Mouse (Mus musculus) forebrain, postnatal 0 days (tissue): ENCODE results near the gene Trpm3. TPM values are rescaled to one million over a fixed set of nuclear protein-coding genes. Genes with fewer than 3 reads are reported as not detected.

Source experiments
- ATAC-seq: fragments of 200-750 bp; cut with Nextera tagmentation; 2 replicates; pipeline ENCODE4 v1.8.0; 2017; ENCODE audit warnings: mild to moderate bottlenecking, moderate library complexity
- DNase-seq: peaks from one replicate; pipeline ENCODE4 v3.0.0-alpha.2; 2015
- H3K27ac ChIP-seq: fragments of 300-500 bp; sonication (generic); 2 replicates; pipeline ENCODE4 v1.5.1; 2014; ENCODE audit warnings: low read depth, mild to moderate bottlenecking, antibody characterized with exemption, low read length, moderate library complexity, mixed read lengths
- H3K27me3 ChIP-seq: fragments of 300-500 bp; sonication (generic); 2 replicates; pipeline ENCODE4 v1.6.1; 2014; ENCODE audit warnings: mild to moderate bottlenecking, low read length, mixed read lengths; ENCODE audit not compliant: insufficient read depth
- H3K36me3 ChIP-seq: fragments of 300-500 bp; sonication (generic); 2 replicates; pipeline ENCODE4 v1.6.1; 2014; ENCODE audit warnings: mild to moderate bottlenecking, moderate library complexity; ENCODE audit not compliant: insufficient read depth
- H3K4me1 ChIP-seq: fragments of 300-500 bp; sonication (generic); 2 replicates; pipeline ENCODE4 v1.6.1; 2014; ENCODE audit warnings: antibody characterized with exemption; ENCODE audit not compliant: insufficient read depth
- H3K4me2 ChIP-seq: fragments of 300-500 bp; sonication (generic); 2 replicates; pipeline ENCODE4 v1.6.1; 2014; ENCODE audit warnings: low read depth, mild to moderate bottlenecking, moderate library complexity
- H3K4me3 ChIP-seq: fragments of 300-500 bp; sonication (generic); 2 replicates; pipeline ENCODE4 v1.5.1; 2014; ENCODE audit warnings: low read depth, low read length, mixed read lengths
- H3K9ac ChIP-seq: fragments of 300-500 bp; sonication (generic); 2 replicates; pipeline ENCODE4 v1.6.1; 2014; ENCODE audit warnings: mild to moderate bottlenecking
- H3K9me3 ChIP-seq: fragments of 300-500 bp; sonication (generic); 2 replicates; pipeline ENCODE4 v1.6.1; 2016; ENCODE audit warnings: low read length
- CTCF ChIP-seq: sonication (generic); IDR thresholded peaks from 2 replicates; pipeline ENCODE4 v1.5.1; 2016; ENCODE audit warnings: antibody characterized with exemption, control low read depth, low read depth
- WGBS: fragments of 180-500 bp; shearing (Covaris S2); extraction: QIAGEN DNeasy Blood & Tissue Kit; methylation state at CpG from one replicate; pipeline ENCODE4 v1.1.7; 2014; 5-methylcytosine and 5-hydroxymethylcytosine counted together
- polyA plus RNA-seq: library from polyadenylated mRNA; unstranded; fragments of >200 nt; fragmentation: Nextera tagmentation; extraction: Ambion mirVana; gene quantifications from 2 replicates; pipeline ENCODE4 v1.2.1, GENCODE M21; 2015
- total RNA-seq: library from RNA; depleted of rRNA; stranded (reverse); fragments of >200 nt; gene quantifications from 2 replicates; pipeline ENCODE4 v1.2.3, GENCODE M21; 2014

Gene Trpm3
- total and polyA plus RNA-seq, 2 experiments from 2014 or later = 25.6 to 39.7 TPM

GRCm38 (mm10) chr19:22249076-22249475 lies 110.2 kb downstream of the Trpm3 start:
- H3K36me3 ChIP-seq = no peaks in the 10 kb centered on the region
- ATAC-seq (no peak), DNase-seq (no peak)
- no peak overlapping the region for H3K4me2 ChIP-seq
- no peak overlapping the region for H3K27ac ChIP-seq
- no peaks in the 10 kb centered on the region for H3K27me3 ChIP-seq
- H3K9ac ChIP-seq = no peak overlapping the region
- H3K4me1 ChIP-seq = no peaks in the 10 kb centered on the region
- no peak for TF ChIP-seq CTCF
- WGBS = 80% methylated on average over 6 of the region's 6 CpGs
- H3K9me3 ChIP-seq = no peaks in the 10 kb centered on the region
- H3K4me3 ChIP-seq = no peak overlapping the region

- Histone ChIP-seq H3K4me2 (no peak overlapping the region), H3K9ac (no peak overlapping the region), H3K4me1 (no peaks in the 10 kb centered on the region), H3K36me3 (no peaks in the 10 kb centered on the region), H3K4me3 (no peak overlapping the region), H3K27me3 (no peaks in the 10 kb centered on the region), H3K27ac (no peak overlapping the region), H3K9me3 (no peaks in the 10 kb centered on the region)
- no peak for ATAC-seq
- 67% methylated on average over 5 of the region's 5 CpGs for WGBS
- peak; percentile 9 for DNase-seq
- TF ChIP-seq CTCF = no peak
Measured at GRCm38 (mm10) chr19:22272916-22273315, 134.1 kb downstream of the Trpm3 start.

- Histone ChIP-seq H3K4me2 (no peak overlapping the region), H3K9me3 (no peaks in the 10 kb centered on the region), H3K36me3 (no peaks in the 10 kb centered on the region), H3K27me3 (no peaks in the 10 kb centered on the region), H3K4me3 (no peak overlapping the region), H3K9ac (no peak overlapping the region), H3K27ac (no peak overlapping the region), H3K4me1 (no peaks in the 10 kb centered on the region)
- 88% methylated on average over 3 of the region's 3 CpGs for WGBS
- ATAC-seq (no peak), DNase-seq (no peak)
- no peak for TF ChIP-seq CTCF
Measured at GRCm38 (mm10) chr19:22284651-22285050, 145.8 kb downstream of the Trpm3 start.

GRCm38 (mm10) chr19:22292671-22293070 lies 153.8 kb downstream of the Trpm3 start:
- H3K4me1 ChIP-seq = no peaks in the 10 kb centered on the region
- 59% methylated on average over 6 of the region's 6 CpGs for WGBS
- H3K27ac ChIP-seq = no peak overlapping the region
- no peak for TF ChIP-seq CTCF
- H3K9me3 ChIP-seq = no peaks in the 10 kb centered on the region
- H3K4me2 ChIP-seq = no peak overlapping the region
- no peak overlapping the region for H3K4me3 ChIP-seq
- no peak overlapping the region for H3K9ac ChIP-seq
- DNase-seq = peak; percentile 16
- ATAC-seq = peak; percentile 78
- no peaks in the 10 kb centered on the region for H3K27me3 ChIP-seq
- H3K36me3 ChIP-seq = no peaks in the 10 kb centered on the region

- H3K4me1 ChIP-seq = peaks cover 12% of the 10 kb centered on the region; the same call in 1 of the 2 replicates
- WGBS = 27% methylated on average over 2 of the region's 2 CpGs
- DNase-seq (peak; percentile 64), ATAC-seq (no peak)
- no peaks in the 10 kb centered on the region for H3K9me3 ChIP-seq
- no peak overlapping the region for H3K27ac ChIP-seq
- H3K4me3 ChIP-seq = no peak overlapping the region
- H3K36me3 ChIP-seq = no peaks in the 10 kb centered on the region
- TF ChIP-seq CTCF = peak; percentile 65
- no peaks in the 10 kb centered on the region for H3K27me3 ChIP-seq
- H3K9ac ChIP-seq = no peak overlapping the region
- H3K4me2 ChIP-seq = no peak overlapping the region
Measured at GRCm38 (mm10) chr19:22300906-22301305, 162.1 kb downstream of the Trpm3 start.

- H3K36me3 ChIP-seq = no peaks in the 10 kb centered on the region
- TF ChIP-seq CTCF = no peak
- peaks cover 12% of the 10 kb centered on the region; the same call in 1 of the 2 replicates for H3K4me1 ChIP-seq
- DNase-seq (peak; percentile 35), ATAC-seq (peak; percentile 35)
- peak overlapping the region; percentile 47 for H3K4me2 ChIP-seq
- H3K27me3 ChIP-seq = no peaks in the 10 kb centered on the region
- no peak overlapping the region for H3K4me3 ChIP-seq
- H3K9ac ChIP-seq = peak overlapping the region; percentile 41; the same call in 1 of the 2 replicates
- peak overlapping the region; percentile 11 for H3K27ac ChIP-seq
- 26% methylated on average over 17 of the region's 17 CpGs for WGBS
- no peaks in the 10 kb centered on the region for H3K9me3 ChIP-seq
Measured at GRCm38 (mm10) chr19:22303021-22303951, 164.4 kb downstream of the Trpm3 start.
